Mouse (Mus musculus) kidney, embryonic 14.5 days (tissue): Measurements from ENCODE around the gene Flnb. TPM values are rescaled to one million over a fixed set of nuclear protein-coding genes. Genes with fewer than 3 reads are reported as not detected.

ENCODE experiments used
- ATAC-seq: fragments of 200-750 bp; cut with Nextera tagmentation; 2 replicates; pipeline ENCODE4 v1.8.0; 2017; ENCODE audit warnings: moderate number of reproducible peaks, mild to moderate bottlenecking, moderate TSS enrichment, moderate library complexity; ENCODE audit not compliant: low FRiP score, low TSS enrichment
- H3K27ac ChIP-seq: fragments of 300-500 bp; sonication (generic); 2 replicates; pipeline ENCODE4 v1.5.1; 2014; ENCODE audit warnings: low read depth, mild to moderate bottlenecking, low read length, moderate library complexity, mixed read lengths
- H3K27me3 ChIP-seq: fragments of 300-500 bp; sonication (generic); 2 replicates; pipeline ENCODE4 v1.6.1; 2014; ENCODE audit warnings: mild to moderate bottlenecking, low read length; ENCODE audit not compliant: control insufficient read depth, insufficient read depth
- H3K36me3 ChIP-seq: fragments of 300-500 bp; sonication (generic); 2 replicates; pipeline ENCODE4 v1.6.1; 2014; ENCODE audit warnings: low read length, mixed read lengths; ENCODE audit not compliant: control insufficient read depth, insufficient read depth
- H3K4me1 ChIP-seq: fragments of 300-500 bp; sonication (generic); 2 replicates; pipeline ENCODE4 v1.6.1; 2014; ENCODE audit warnings: low read length, mixed read lengths; ENCODE audit not compliant: control insufficient read depth, insufficient read depth
- H3K4me2 ChIP-seq: fragments of 300-500 bp; sonication (generic); replicated peaks from 2 replicates; pipeline ENCODE4 v1.6.1; 2014; ENCODE audit warnings: low read depth, mild to moderate bottlenecking, low read length
- H3K4me3 ChIP-seq: fragments of 300-500 bp; sonication (generic); 2 replicates; pipeline ENCODE4 v1.5.1; 2014; ENCODE audit warnings: mild to moderate bottlenecking, low read length
- H3K9ac ChIP-seq: fragments of 300-500 bp; sonication (generic); 2 replicates; pipeline ENCODE4 v1.6.1; 2014; ENCODE audit warnings: low read depth, mild to moderate bottlenecking, low read length, moderate library complexity
- H3K9me3 ChIP-seq: fragments of 300-500 bp; sonication (generic); 2 replicates; pipeline ENCODE4 v1.6.1; 2016; ENCODE audit warnings: low read length; ENCODE audit not compliant: control insufficient read depth
- WGBS: fragments of 180-500 bp; shearing (Covaris S2); extraction: QIAGEN DNeasy Blood & Tissue Kit; methylation state at CpG from one replicate; pipeline ENCODE4 v1.1.7; 2014; 5-methylcytosine and 5-hydroxymethylcytosine counted together
- polyA plus RNA-seq: library from polyadenylated mRNA; unstranded; fragments of >200 nt; fragmentation: Nextera tagmentation; extraction: Ambion mirVana; gene quantifications from 2 replicates; pipeline ENCODE4 v1.2.1, GENCODE M21; 2014

Flnb gene
- polyA plus RNA-seq, 1 experiment from 2014 or later = 25.7 TPM

GRCm38 (mm10) chr14:7891401-7891800 is 73.6 kb downstream of the Flnb start:
- Histone ChIP-seq H3K4me3 (no peak overlapping the region), H3K9ac (no peak overlapping the region), H3K27ac (no peak overlapping the region), H3K36me3 (peaks cover 51% of the 10 kb centered on the region), H3K27me3 (no peaks in the 10 kb centered on the region), H3K4me2 (no peak overlapping the region), H3K4me1 (peaks cover 12% of the 10 kb centered on the region), H3K9me3 (no peaks in the 10 kb centered on the region)
- ATAC-seq = no peak

DNA sequence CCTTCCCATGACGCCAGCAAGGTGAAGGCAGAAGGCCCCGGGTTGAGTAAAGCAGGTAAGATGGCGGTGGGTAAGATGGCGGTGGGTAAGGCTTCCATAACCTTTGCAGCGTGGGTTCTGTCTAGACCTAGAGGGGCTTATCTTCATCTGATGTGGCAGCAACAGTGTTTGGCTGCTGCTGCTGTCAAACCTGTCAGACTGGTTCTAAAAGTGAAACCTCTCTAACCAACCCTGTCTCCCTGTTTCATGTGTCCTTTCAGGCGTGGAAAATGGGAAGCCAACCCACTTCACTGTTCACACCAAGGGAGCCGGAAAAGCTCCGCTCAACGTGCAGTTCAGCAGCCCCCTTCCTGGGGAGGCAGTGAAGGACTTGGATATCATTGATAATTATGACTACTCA is 78.4 kb downstream of the Flnb start:
- Histone ChIP-seq H3K9ac (no peak overlapping the region), H3K4me2 (no peak overlapping the region), H3K27me3 (no peaks in the 10 kb centered on the region), H3K4me3 (no peak overlapping the region), H3K27ac (peak overlapping the region; percentile 60; the same call in 1 of the 2 replicates), H3K36me3 (peaks cover 43% of the 10 kb centered on the region), H3K4me1 (peaks cover 28% of the 10 kb centered on the region), H3K9me3 (no peaks in the 10 kb centered on the region)
- 0 out of 2 replicates have a peak, but pooled peaks have one; percentile 10 for ATAC-seq
- WGBS = 89% methylated on average over 9 of the region's 9 CpGs

GRCm38 (mm10) chr14:7896699-7897098 is 78.9 kb downstream of the Flnb start:
- H3K36me3 ChIP-seq = peaks cover 42% of the 10 kb centered on the region
- WGBS = 88% methylated on average over 1 of the region's 1 CpGs
- no peak overlapping the region for H3K4me3 ChIP-seq
- no peak overlapping the region for H3K9ac ChIP-seq
- H3K4me2 ChIP-seq = no peak overlapping the region
- peaks cover 34% of the 10 kb centered on the region for H3K4me1 ChIP-seq
- no peaks in the 10 kb centered on the region for H3K9me3 ChIP-seq
- H3K27me3 ChIP-seq = no peaks in the 10 kb centered on the region
- H3K27ac ChIP-seq = peak overlapping the region; percentile 60; the same call in 1 of the 2 replicates
- ATAC-seq = no peak

DNA sequence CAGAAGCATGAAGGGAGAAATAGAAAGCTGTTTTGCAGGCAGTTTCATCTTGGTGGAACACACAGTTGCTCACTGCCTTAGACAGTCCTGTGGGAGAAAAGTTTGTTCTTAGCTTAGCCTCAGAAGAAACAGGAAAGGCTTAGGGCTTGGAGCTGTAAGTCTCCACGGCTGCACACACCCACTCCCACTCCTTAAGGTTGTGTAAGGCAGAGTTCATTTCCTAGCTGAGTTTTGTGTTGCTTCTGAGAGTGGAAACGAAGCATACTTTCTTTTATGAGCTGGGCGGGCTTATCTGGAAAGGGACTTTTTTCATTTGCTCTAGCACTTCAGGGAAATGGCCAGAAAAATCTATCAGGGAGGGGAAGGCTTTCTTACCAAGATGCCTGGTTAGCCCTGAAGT is 82.2 kb downstream of the Flnb start:
- ATAC-seq = peak; percentile 28
- no peaks in the 10 kb centered on the region for H3K9me3 ChIP-seq
- peaks cover 26% of the 10 kb centered on the region for H3K36me3 ChIP-seq
- no peaks in the 10 kb centered on the region for H3K27me3 ChIP-seq
- peak overlapping the region; percentile 70 for H3K27ac ChIP-seq
- peaks cover 42% of the 10 kb centered on the region for H3K4me1 ChIP-seq
- WGBS = 16% methylated on average over 3 of the region's 3 CpGs
- H3K4me3 ChIP-seq = no peak overlapping the region
- no peak overlapping the region; the same call in 1 of the 2 replicates for H3K9ac ChIP-seq
- H3K4me2 ChIP-seq = peak overlapping the region; percentile 21

GRCm38 (mm10) chr14:7900481-7901049 is 82.8 kb downstream of the Flnb start:
- H3K4me3 ChIP-seq = no peak overlapping the region
- peak overlapping the region; percentile 70 for H3K27ac ChIP-seq
- H3K27me3 ChIP-seq = no peaks in the 10 kb centered on the region
- ATAC-seq = peak; percentile 82
- 15% methylated on average over 11 of the region's 11 CpGs for whole genome bisulfite sequencing
- peak overlapping the region; percentile 21 for H3K4me2 ChIP-seq
- H3K36me3 ChIP-seq = peaks cover 29% of the 10 kb centered on the region
- no peaks in the 10 kb centered on the region for H3K9me3 ChIP-seq
- peaks cover 42% of the 10 kb centered on the region for H3K4me1 ChIP-seq
- no peak overlapping the region for H3K9ac ChIP-seq

GRCm38 (mm10) chr14:7901484-7902240 is 83.9 kb downstream of the Flnb start:
- H3K27me3 ChIP-seq = no peaks in the 10 kb centered on the region
- WGBS = 20% methylated on average over 12 of the region's 12 CpGs
- H3K4me2 ChIP-seq = no peak overlapping the region
- peaks cover 33% of the 10 kb centered on the region for H3K36me3 ChIP-seq
- peaks cover 42% of the 10 kb centered on the region for H3K4me1 ChIP-seq
- no peak overlapping the region for H3K9ac ChIP-seq
- ATAC-seq = peak; percentile 20; the same call in 1 of the 2 replicates
- H3K27ac ChIP-seq = peak overlapping the region; percentile 70
- H3K4me3 ChIP-seq = no peak overlapping the region
- no peaks in the 10 kb centered on the region for H3K9me3 ChIP-seq

DNA sequence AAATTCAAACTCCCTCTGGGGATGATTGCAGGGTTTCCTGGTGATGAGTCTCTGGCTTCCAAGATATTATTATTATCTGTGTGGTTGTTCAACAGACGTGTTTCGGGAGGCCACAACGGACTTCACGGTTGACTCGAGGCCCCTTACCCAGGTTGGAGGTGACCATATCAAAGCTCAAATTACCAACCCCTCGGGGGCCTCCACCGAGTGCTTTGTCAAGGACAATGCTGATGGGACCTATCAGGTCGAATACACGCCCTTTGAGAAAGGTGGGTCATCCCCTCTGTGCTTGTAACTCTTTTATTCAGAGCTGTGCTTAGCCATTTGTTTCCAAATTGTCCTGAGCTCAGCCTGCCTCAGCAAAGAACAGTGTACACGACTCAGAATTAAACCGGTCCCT is 89.3 kb downstream of the Flnb start:
- H3K36me3 ChIP-seq = peaks cover 37% of the 10 kb centered on the region
- H3K27me3 ChIP-seq = no peaks in the 10 kb centered on the region
- WGBS = 52% methylated on average over 11 of the region's 11 CpGs
- H3K9me3 ChIP-seq = no peaks in the 10 kb centered on the region
- H3K27ac ChIP-seq = no peak overlapping the region
- H3K4me3 ChIP-seq = no peak overlapping the region
- ATAC-seq = no peak
- peaks cover 4% of the 10 kb centered on the region; the same call in 1 of the 2 replicates for H3K4me1 ChIP-seq
- no peak overlapping the region for H3K9ac ChIP-seq
- H3K4me2 ChIP-seq = no peak overlapping the region

DNA sequence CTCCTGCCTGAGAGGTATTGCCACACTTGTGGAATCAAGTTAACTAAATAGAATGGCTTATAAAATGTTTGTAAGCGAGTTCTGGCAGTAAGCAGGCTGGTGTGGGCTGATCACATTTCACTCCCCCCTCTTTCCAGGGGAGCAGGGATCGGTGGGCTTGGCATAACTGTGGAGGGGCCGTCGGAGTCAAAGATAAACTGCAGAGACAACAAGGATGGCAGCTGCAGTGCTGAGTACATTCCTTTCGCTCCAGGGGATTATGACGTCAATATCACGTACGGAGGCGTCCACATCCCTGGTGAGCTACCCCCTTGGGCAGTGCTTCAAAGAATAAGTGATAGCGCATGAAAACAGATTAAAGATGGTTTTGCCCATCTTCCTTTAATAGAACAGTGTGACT is 91.7 kb downstream of the Flnb start:
- Histone ChIP-seq H3K4me2 (no peak overlapping the region), H3K27me3 (no peaks in the 10 kb centered on the region), H3K4me3 (no peak overlapping the region), H3K9ac (no peak overlapping the region), H3K4me1 (no peaks in the 10 kb centered on the region), H3K9me3 (no peaks in the 10 kb centered on the region), H3K27ac (no peak overlapping the region), H3K36me3 (peaks cover 43% of the 10 kb centered on the region)
- WGBS = 53% methylated on average over 10 of the region's 10 CpGs
- ATAC-seq = no peak

DNA sequence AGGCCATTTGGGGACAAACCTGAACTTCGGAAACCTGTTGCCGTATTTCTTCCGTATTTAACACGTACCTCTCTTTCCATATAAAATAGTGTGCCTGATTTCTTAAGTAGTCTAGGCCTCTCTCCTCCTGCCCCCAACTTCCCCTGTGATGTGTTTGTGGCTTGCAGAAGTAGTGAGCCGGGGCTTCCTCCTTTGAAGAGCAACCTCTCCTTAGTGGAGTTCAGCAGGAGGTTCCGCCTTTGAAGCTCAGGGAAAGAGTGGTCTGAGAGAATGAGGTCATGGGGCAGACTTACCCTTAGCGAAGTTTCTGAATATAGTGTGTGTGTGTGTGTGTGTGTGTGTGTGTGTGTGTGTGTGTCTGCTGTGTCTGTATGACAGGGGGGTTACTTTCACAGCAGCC is 96.1 kb downstream of the Flnb start:
- Histone ChIP-seq H3K36me3 (peaks cover 55% of the 10 kb centered on the region), H3K27me3 (no peaks in the 10 kb centered on the region), H3K27ac (no peak overlapping the region), H3K4me3 (no peak overlapping the region), H3K9ac (no peak overlapping the region), H3K4me2 (no peak overlapping the region), H3K4me1 (no peaks in the 10 kb centered on the region), H3K9me3 (no peaks in the 10 kb centered on the region)
- WGBS = 56% methylated on average over 7 of the region's 7 CpGs
- 0 out of 2 replicates have a peak, but pooled peaks have one; percentile 22 for ATAC-seq
